Mouse (Mus musculus): Measurements from ENCODE around the gene Lmo2. TPM values are rescaled to one million over a fixed set of nuclear protein-coding genes. Genes with fewer than 3 reads are reported as not detected.
A peak's percentile ranks its signal among the peaks of the same experiment; 100 is the strongest.
"Not testable (repeated sequence)": the region's sequence is repeated elsewhere in the genome, so short reads cannot be mapped to it uniquely, and the experiment has no call there.

The Lmo2 gene
- polyA plus RNA-seq, 1 experiment from 2014 or later = 30.2 TPM

- no peak for DNase-seq (ENCODE audit: low spot score)
- H3K36me3 ChIP-seq (ENCODE audit: control insufficient read depth, insufficient read depth, low read length) = no peaks in the 10 kb centered on the region
- H3K4me1 ChIP-seq (ENCODE audit: control insufficient read depth, insufficient read depth, low read length) = no peaks in the 10 kb centered on the region
- H3K9me3 ChIP-seq (replicated peaks; ENCODE audit: control insufficient read depth, low read length) = no peaks in the 10 kb centered on the region
- no peak overlapping the region for H3K4me2 ChIP-seq (ENCODE audit: low read length)
- no peak for ATAC-seq
- H3K27me3 ChIP-seq (replicated peaks; ENCODE audit: control insufficient read depth, insufficient read depth, low read length) = no peaks in the 10 kb centered on the region
- WGBS = 79% methylated on average over 4 of the region's 4 CpGs
- no peak overlapping the region for H3K4me3 ChIP-seq (ENCODE audit: low read depth, low read length)
- H3K9ac ChIP-seq (ENCODE audit: low read length) = no peak overlapping the region
- no peak overlapping the region for H3K27ac ChIP-seq (ENCODE audit: low read depth, low read length)
Measured at GRCm38 (mm10) chr2:104001861-104002260, 44.1 kb downstream of the Lmo2 start.

GRCm38 (mm10) chr2:104002711-104003413 lies 45.1 kb downstream of the Lmo2 start:
- Histone ChIP-seq H3K27me3 (replicated peaks; ENCODE audit: control insufficient read depth, insufficient read depth, low read length) (no peaks in the 10 kb centered on the region), H3K36me3 (ENCODE audit: control insufficient read depth, insufficient read depth, low read length) (no peaks in the 10 kb centered on the region), H3K27ac (ENCODE audit: low read depth, low read length) (no peak overlapping the region), H3K9ac (ENCODE audit: low read length) (no peak overlapping the region), H3K9me3 (replicated peaks; ENCODE audit: control insufficient read depth, low read length) (no peaks in the 10 kb centered on the region), H3K4me2 (ENCODE audit: low read length) (no peak overlapping the region), H3K4me3 (ENCODE audit: low read depth, low read length) (no peak overlapping the region), H3K4me1 (ENCODE audit: control insufficient read depth, insufficient read depth, low read length) (no peaks in the 10 kb centered on the region)
- 32% methylated on average over 16 of the region's 16 CpGs for WGBS
- DNase-seq (ENCODE audit: low spot score) (peak; percentile 68), ATAC-seq (peak; percentile 40; the same call in 1 of the 2 replicates)

- Histone ChIP-seq H3K9me3 (replicated peaks; ENCODE audit: control insufficient read depth, low read length) (no peaks in the 10 kb centered on the region), H3K4me2 (ENCODE audit: low read length) (no peak overlapping the region), H3K9ac (ENCODE audit: low read length) (no peak overlapping the region), H3K36me3 (ENCODE audit: control insufficient read depth, insufficient read depth, low read length) (no peaks in the 10 kb centered on the region), H3K27me3 (replicated peaks; ENCODE audit: control insufficient read depth, insufficient read depth, low read length) (no peaks in the 10 kb centered on the region), H3K4me1 (ENCODE audit: control insufficient read depth, insufficient read depth, low read length) (no peaks in the 10 kb centered on the region), H3K4me3 (ENCODE audit: low read depth, low read length) (no peak overlapping the region), H3K27ac (ENCODE audit: low read depth, low read length) (no peak overlapping the region)
- DNase-seq (ENCODE audit: low spot score) (no peak), ATAC-seq (no peak)
- 86% methylated on average over 7 of the region's 7 CpGs for WGBS
Measured at GRCm38 (mm10) chr2:104007793-104008519, 50.2 kb downstream of the Lmo2 start.

GRCm38 (mm10) chr2:104008853-104009252 lies 51.1 kb downstream of the Lmo2 start:
- H3K36me3 ChIP-seq (ENCODE audit: control insufficient read depth, insufficient read depth, low read length); H3K4me3 ChIP-seq (ENCODE audit: low read depth, low read length); H3K4me2 ChIP-seq (ENCODE audit: low read length); H3K9me3 ChIP-seq (replicated peaks; ENCODE audit: control insufficient read depth, low read length); ATAC-seq; H3K27me3 ChIP-seq (replicated peaks; ENCODE audit: control insufficient read depth, insufficient read depth, low read length); H3K27ac ChIP-seq (ENCODE audit: low read depth, low read length); H3K4me1 ChIP-seq (ENCODE audit: control insufficient read depth, insufficient read depth, low read length); H3K9ac ChIP-seq (ENCODE audit: low read length); DNase-seq (ENCODE audit: low spot score): not testable (repeated sequence)
- 96% methylated on average over 3 of the region's 3 CpGs for WGBS

GRCm38 (mm10) chr2:104023096-104023495 lies 65.3 kb downstream of the Lmo2 start:
- no peak overlapping the region for H3K4me3 ChIP-seq (ENCODE audit: low read depth, low read length)
- no peaks in the 10 kb centered on the region for H3K27me3 ChIP-seq (replicated peaks; ENCODE audit: control insufficient read depth, insufficient read depth, low read length)
- no peak overlapping the region for H3K27ac ChIP-seq (ENCODE audit: low read depth, low read length)
- ATAC-seq (no peak), DNase-seq (ENCODE audit: low spot score) (no peak)
- no peak overlapping the region for H3K4me2 ChIP-seq (ENCODE audit: low read length)
- H3K4me1 ChIP-seq (ENCODE audit: control insufficient read depth, insufficient read depth, low read length) = no peaks in the 10 kb centered on the region; the same call in 1 of the 2 replicates
- no peaks in the 10 kb centered on the region for H3K36me3 ChIP-seq (ENCODE audit: control insufficient read depth, insufficient read depth, low read length)
- no peak overlapping the region for H3K9ac ChIP-seq (ENCODE audit: low read length)
- whole genome bisulfite sequencing = 83% methylated on average over 7 of the region's 7 CpGs
- no peaks in the 10 kb centered on the region for H3K9me3 ChIP-seq (replicated peaks; ENCODE audit: control insufficient read depth, low read length)

- Histone ChIP-seq H3K27ac (ENCODE audit: low read depth, low read length) (no peak overlapping the region), H3K4me2 (ENCODE audit: low read length) (no peak overlapping the region), H3K4me3 (ENCODE audit: low read depth, low read length) (no peak overlapping the region), H3K9me3 (replicated peaks; ENCODE audit: control insufficient read depth, low read length) (no peaks in the 10 kb centered on the region), H3K9ac (ENCODE audit: low read length) (no peak overlapping the region), H3K36me3 (ENCODE audit: control insufficient read depth, insufficient read depth, low read length) (no peaks in the 10 kb centered on the region), H3K27me3 (replicated peaks; ENCODE audit: control insufficient read depth, insufficient read depth, low read length) (no peaks in the 10 kb centered on the region), H3K4me1 (ENCODE audit: control insufficient read depth, insufficient read depth, low read length) (peaks cover 11% of the 10 kb centered on the region)
- ATAC-seq = no peak
- 94% methylated on average over 4 of the region's 4 CpGs for WGBS
- no peak for DNase-seq (ENCODE audit: low spot score)
Measured at GRCm38 (mm10) chr2:104024656-104025055, 66.9 kb downstream of the Lmo2 start.

- H3K9ac ChIP-seq (ENCODE audit: low read length) = peak within 1 kb of the TSS; percentile 93
- ATAC-seq (peak; percentile 98), DNase-seq (ENCODE audit: low spot score) (peak; percentile 76)
- H3K4me3 ChIP-seq (ENCODE audit: low read depth, low read length) = peak within 1 kb of the TSS; percentile 85
- WGBS = under 1% methylated on average over 34 of the region's 44 CpGs
- no peaks in the 10 kb centered on the region for H3K27me3 ChIP-seq (replicated peaks; ENCODE audit: control insufficient read depth, insufficient read depth, low read length)
- peak within 1 kb of the TSS; percentile 39; the same call in 1 of the 2 replicates for H3K27ac ChIP-seq (ENCODE audit: low read depth, low read length)
- no peaks in the 10 kb centered on the region for H3K9me3 ChIP-seq (replicated peaks; ENCODE audit: control insufficient read depth, low read length)
- H3K4me2 ChIP-seq (ENCODE audit: low read length) = peak within 1 kb of the TSS; percentile 84
- peaks cover 14% of the 10 kb centered on the region for H3K4me1 ChIP-seq (ENCODE audit: control insufficient read depth, insufficient read depth, low read length)
- H3K36me3 ChIP-seq (ENCODE audit: control insufficient read depth, insufficient read depth, low read length) = peaks cover 6% of the 10 kb centered on the region; the same call in 1 of the 2 replicates
Measured at GRCm38 (mm10) chr2:104027458-104028138, 69.8 kb downstream of the Lmo2 start, which contains the start of gene Fbxo3. Gene Fbxo3 (plus strand): TSS chr2:104027721.

- Histone ChIP-seq H3K9me3 (replicated peaks; ENCODE audit: control insufficient read depth, low read length) (no peaks in the 10 kb centered on the region), H3K4me1 (ENCODE audit: control insufficient read depth, insufficient read depth, low read length) (peaks cover 14% of the 10 kb centered on the region), H3K4me2 (ENCODE audit: low read length) (peak within 1 kb of the TSS; percentile 84), H3K4me3 (ENCODE audit: low read depth, low read length) (peak within 1 kb of the TSS; percentile 85), H3K27ac (ENCODE audit: low read depth, low read length) (peak within 1 kb of the TSS; percentile 39; the same call in 1 of the 2 replicates), H3K9ac (ENCODE audit: low read length) (peak within 1 kb of the TSS; percentile 93), H3K27me3 (replicated peaks; ENCODE audit: control insufficient read depth, insufficient read depth, low read length) (no peaks in the 10 kb centered on the region), H3K36me3 (ENCODE audit: control insufficient read depth, insufficient read depth, low read length) (peaks cover 7% of the 10 kb centered on the region)
- WGBS = 1% methylated on average over 32 of the region's 32 CpGs
- ATAC-seq = peak; percentile 71
- peak; percentile 17 for DNase-seq (ENCODE audit: low spot score)
Measured at GRCm38 (mm10) chr2:104028139-104028723, 70.4 kb downstream of the Lmo2 start, which contains the start of gene 4931422A03Rik. Gene 4931422A03Rik (minus strand): TSS chr2:104028361.
